Mouse (Mus musculus) cerebellum, adult 18-20 months (tissue): ENCODE data around the gene C8a.

Experiments used
- DNase-seq, 2 experiments: peaks; one replicate each; pipeline ENCODE4 v3.0.0; 2021

The C8a gene

GRCm38 (mm10) chr4:104876323-104876722 lies at the start of gene C8a:
Gene C8a, minus strand, starts transcription at chr4:104876398.
- no peak for DNase-seq

GRCm38 (mm10) chr4:104925383-104925782 lies 49.2 kb upstream of the C8a start:
- DNase-seq, result no peak

GRCm38 (mm10) chr4:104918017-104918416 lies 41.8 kb upstream of the C8a start:
- no peak for DNase-seq

GRCm38 (mm10) chr4:104914711-104915247 lies 38.6 kb upstream of the C8a start:
- DNase-seq, result peak in 1 of 2 experiments; percentile 8

- DNase-seq, result peak; percentile 14 to 26
Measured at GRCm38 (mm10) chr4:104913291-104914129, 37.3 kb upstream of the C8a start, which contains the start of gene Fyb2. Gene Fyb2, plus strand, starts transcription at chr4:104913456.

- peak; percentile 57 to 75 for DNase-seq
Measured at GRCm38 (mm10) chr4:104911685-104912084, 35.5 kb upstream of the C8a start.

GRCm38 (mm10) chr4:104905049-104905448 lies 28.9 kb upstream of the C8a start:
- no peak for DNase-seq

GRCm38 (mm10) chr4:104902836-104903235 lies 26.6 kb upstream of the C8a start:
- no peak for DNase-seq

- peak; percentile 47 to 77 for DNase-seq
Measured at GRCm38 (mm10) chr4:104894004-104894734, 18.0 kb upstream of the C8a start.

- no peak for DNase-seq
Measured at GRCm38 (mm10) chr4:104893588-104893987, 17.4 kb upstream of the C8a start.

- peak; percentile 36 to 46 for DNase-seq
Measured at GRCm38 (mm10) chr4:104891708-104892107, 15.5 kb upstream of the C8a start.

- DNase-seq, result no peak
Measured at GRCm38 (mm10) chr4:104888499-104889262, 12.5 kb upstream of the C8a start.

GRCm38 (mm10) chr4:104887486-104887885 lies 11.3 kb upstream of the C8a start:
- no peak for DNase-seq

- DNase-seq, result no peak
Measured at GRCm38 (mm10) chr4:104875832-104876231, 366 bp downstream of the C8a start.

- no peak for DNase-seq
Measured at GRCm38 (mm10) chr4:104870196-104870595, 6.0 kb downstream of the C8a start.

- no peak for DNase-seq
Measured at GRCm38 (mm10) chr4:104869581-104869980, 6.6 kb downstream of the C8a start.

GRCm38 (mm10) chr4:104864397-104864796 lies 11.8 kb downstream of the C8a start:
- DNase-seq, result no peak

GRCm38 (mm10) chr4:104861241-104861640 lies 15.0 kb downstream of the C8a start:
- no peak for DNase-seq

- no peak for DNase-seq
Measured at GRCm38 (mm10) chr4:104857823-104858222, 18.4 kb downstream of the C8a start.

- DNase-seq, result no peak
Measured at GRCm38 (mm10) chr4:104857029-104857428, 19.2 kb downstream of the C8a start, which contains the start of gene Gm17662. Gene Gm17662, plus strand, starts transcription at chr4:104857329.

- no peak for DNase-seq
Measured at GRCm38 (mm10) chr4:104855216-104855615, 21.0 kb downstream of the C8a start.

- no peak for DNase-seq
Measured at GRCm38 (mm10) chr4:104843546-104843945, 32.7 kb downstream of the C8a start.

- no peak for DNase-seq
Measured at GRCm38 (mm10) chr4:104842204-104842603, 34.0 kb downstream of the C8a start.
